Comparison of ENCODE assay signal across 9 mouse cellular contexts in genomic region chr11:96876300-96877040, GRCm38 (mm10). TPM values are rescaled to one million over a fixed set of nuclear protein-coding genes. Genes with fewer than 3 reads are reported as not detected.
DNase-seq lines count a peak whose midpoint lies in the region; ATAC-seq lines count a peak whose summit lies in the region.
"Had no signal": no experiment of that assay in that cellular context is flagged by ENCODE, and none has a peak within 500 bp of the region (broad histone marks: within the 10 kb centered on the region; RNA-seq: fewer than 3 reads in every experiment).

No protein-coding gene starts in this region.

- H3K9me3 ChIP-seq in heart, embryonic 16.5 days (replicated peaks; ENCODE audit: control insufficient read depth, low read length), result no peaks in the 10 kb centered on the region
- no peaks in the 10 kb centered on the region for H3K9me3 ChIP-seq in hindbrain, embryonic 15.5 days

- H3K4me3 ChIP-seq in heart, embryonic 16.5 days (ENCODE audit: low read length), result peak overlapping the region; percentile 51
- peak overlapping the region; percentile 29 for H3K4me3 ChIP-seq in hindbrain, embryonic 15.5 days
- H3K4me3 ChIP-seq: erythroblast, embryonic 14.5 days had no signal

- peak overlapping the region; percentile 80 for H3K4me2 ChIP-seq in heart, embryonic 16.5 days (ENCODE audit: low read depth, low read length)
- peak overlapping the region; percentile 61 for H3K4me2 ChIP-seq in hindbrain, embryonic 15.5 days

- WGBS in heart, embryonic 16.5 days, result 21% methylated on average over 13 of the region's 13 CpGs
- WGBS in hindbrain, embryonic 15.5 days, result 4% methylated on average over 13 of the region's 13 CpGs

- H3K27ac ChIP-seq in heart, embryonic 16.5 days (ENCODE audit: low read length), result no peak overlapping the region
- peak overlapping the region; percentile 97 for H3K27ac ChIP-seq in hindbrain, embryonic 15.5 days (replicated peaks)

- peaks cover 9% of the 10 kb centered on the region for H3K4me1 ChIP-seq in heart, embryonic 16.5 days (ENCODE audit: control insufficient read depth, insufficient read depth, low read length)
- peaks cover 67% of the 10 kb centered on the region for H3K4me1 ChIP-seq in hindbrain, embryonic 15.5 days (replicated peaks)

- no peak for DNase-seq in heart, postnatal 25 days (ENCODE audit: low spot score)
- DNase-seq in embryo, embryonic 10 days (ENCODE audit: low spot score), result peak; percentile 83
- peak; percentile 88 for DNase-seq in neural tube, embryonic 10.5 days (ENCODE audit: extremely low spot score, low spot score)
- DNase-seq in gastrocnemius, adult 8-10 months (ENCODE audit: low spot score in 2 of 2), result no peak
- no peak for DNase-seq in layer of hippocampus, adult 9-11 months
- no peak for DNase-seq in natural killer cell, adult 2 months (ENCODE audit: low spot score in 2 of 2)

- no peak for ATAC-seq in heart, embryonic 16.5 days (replicated peaks; ENCODE audit: extremely low read depth, insufficient read depth, low FRiP score)
- ATAC-seq in hindbrain, embryonic 15.5 days (ENCODE audit: low FRiP score, low read depth), result peak; percentile 65

- H3K36me3 ChIP-seq in heart, embryonic 16.5 days (ENCODE audit: control insufficient read depth, insufficient read depth), result no peaks in the 10 kb centered on the region
- H3K36me3 ChIP-seq in hindbrain, embryonic 15.5 days, result no peaks in the 10 kb centered on the region

- peaks cover 9% of the 10 kb centered on the region for H3K27me3 ChIP-seq in heart, embryonic 16.5 days (ENCODE audit: control insufficient read depth, insufficient read depth, low read length)
- no peaks in the 10 kb centered on the region for H3K27me3 ChIP-seq in hindbrain, embryonic 15.5 days

- intact Hi-C loops in heart, postnatal 25 days (cut with DNase I), result no loop called here

- no peak overlapping the region for H3K9ac ChIP-seq in heart, embryonic 16.5 days (ENCODE audit: low read length)
- peak overlapping the region; percentile 39 for H3K9ac ChIP-seq in hindbrain, embryonic 15.5 days

RNA-seq across cellular contexts. Expression of gene Copz2, which starts 26.8 kb away (rescaled TPM):
- 118 and 129 TPM in 2 replicates for polyA plus RNA-seq in heart, embryonic 16.5 days (2015; fragmentation: Nextera tagmentation; extraction: Ambion mirVana)
- 10 to 100 TPM; 33.4 to 37.5 TPM for total RNA-seq in heart, postnatal 25 days (2021)
- polyA plus RNA-seq in hindbrain, embryonic 15.5 days (2015; fragmentation: Nextera tagmentation; extraction: Ambion mirVana), result 21.9 and 25.9 TPM in 2 replicates
- 10 to 100 TPM; 22.9 to 30.1 (median 24.3) TPM for total RNA-seq in gastrocnemius, adult 8-10 months (2022)

RNA-seq across cellular contexts. Expression of gene Cdk5rap3, which starts 39.8 kb away (rescaled TPM):
- polyA plus RNA-seq in heart, embryonic 16.5 days (2015; fragmentation: Nextera tagmentation; extraction: Ambion mirVana), result 48.7 and 60.5 TPM in 2 replicates
- total RNA-seq in heart, postnatal 25 days (2021), result 10 to 100 TPM; 21.6 to 23.2 TPM
- 81.6 and 82.8 TPM in 2 replicates for polyA plus RNA-seq in hindbrain, embryonic 15.5 days (2015; fragmentation: Nextera tagmentation; extraction: Ambion mirVana)
- total RNA-seq in gastrocnemius, adult 8-10 months (2022), result 10 to 100 TPM; 23.0 to 30.7 (median 27.9) TPM

RNA-seq across cellular contexts. Expression of gene Nfe2l1, which starts 46.7 kb away (rescaled TPM):
- 81.3 and 90.1 TPM in 2 replicates for polyA plus RNA-seq in heart, embryonic 16.5 days (2015; fragmentation: Nextera tagmentation; extraction: Ambion mirVana)
- total RNA-seq in heart, postnatal 25 days (2021), result 100 to 1,000 TPM; 346 to 370 TPM
- 74.3 and 80.5 TPM in 2 replicates for polyA plus RNA-seq in hindbrain, embryonic 15.5 days (2015; fragmentation: Nextera tagmentation; extraction: Ambion mirVana)
- 100 to 1,000 TPM; 479 to 603 (median 495) TPM for total RNA-seq in gastrocnemius, adult 8-10 months (2022)

RNA-seq across cellular contexts. Expression of gene Prr15l, which starts 51.4 kb away (rescaled TPM):
- 1.0 and 5.6 TPM in 2 replicates for polyA plus RNA-seq in heart, embryonic 16.5 days (2015; fragmentation: Nextera tagmentation; extraction: Ambion mirVana)
- 1 to 10 TPM; 1.7 to 2.3 TPM for total RNA-seq in heart, postnatal 25 days (2021)
- 0.35 and 0.41 TPM in 2 replicates for polyA plus RNA-seq in hindbrain, embryonic 15.5 days (2015; fragmentation: Nextera tagmentation; extraction: Ambion mirVana)
- total RNA-seq in gastrocnemius, adult 8-10 months (2022), result not detected

Comparison
In these comparisons a context has a peak if more than half of its experiments do, and no peak if none do; other contexts are left out.
1. DNase-seq: peak in embryo, embryonic 10 days (single experiment) and neural tube, embryonic 10.5 days (single experiment); none in heart, postnatal 25 days (single experiment), gastrocnemius, adult 8-10 months (0 of 2), layer of hippocampus, adult 9-11 months (single experiment) and natural killer cell, adult 2 months (0 of 2).